Mouse (Mus musculus) megakaryocyte, embryonic 14.5 days (primary cell): Measurements from ENCODE around the gene Ttbk1.

Experiments used
- FLI1 ChIP-seq: IDR thresholded peaks from 2 replicates; pipeline ENCODE4 v1.6.1; 2012; ENCODE audit warnings: low read length, inconsistent platforms, mixed read lengths
- GATA1 ChIP-seq: IDR thresholded peaks from 3 replicates; pipeline ENCODE4 v1.6.1; 2012; ENCODE audit warnings: mixed read lengths, low read length, inconsistent platforms, borderline replicate concordance

DNA sequence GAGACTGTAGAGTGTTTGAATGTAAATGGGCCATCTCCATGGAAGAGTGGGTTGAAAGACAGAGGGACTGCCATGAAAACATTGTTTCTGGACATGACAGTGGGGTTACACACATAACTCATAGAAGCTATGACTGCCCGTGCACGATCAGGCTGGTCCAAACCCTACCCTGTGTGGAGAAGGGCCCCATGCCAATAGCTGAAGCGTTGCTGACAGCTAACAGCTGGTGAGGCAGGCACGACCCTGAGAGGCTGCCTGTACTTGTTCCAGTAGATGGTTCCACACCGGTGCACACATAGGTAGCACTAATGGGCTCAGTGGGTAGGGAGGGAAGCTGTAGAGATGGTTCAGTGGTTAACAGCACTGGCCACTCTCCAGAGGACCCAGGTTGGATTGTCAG lies 8.0 kb upstream of the Ttbk1 start:
- TF ChIP-seq GATA1 = no peak
- no peak for TF ChIP-seq FLI1
